Comparison of ENCODE assay signal across 9 mouse cellular contexts in genomic region chr17:28743916-28744315, GRCm38 (mm10). TPM values are rescaled to one million over a fixed set of nuclear protein-coding genes. Genes with fewer than 3 reads are reported as not detected.
A peak's percentile ranks its signal among the peaks of the same experiment; 100 is the strongest.
DNase-seq lines count a peak whose midpoint lies in the region; TF ChIP-seq lines count a peak whose summit lies in the region.
"Had no signal": no experiment of that assay in that cellular context is flagged by ENCODE, and none has a peak within 500 bp of the region (broad histone marks: within the 10 kb centered on the region; RNA-seq: fewer than 3 reads in every experiment).

No protein-coding gene starts in this region.

- no peak for DNase-seq in gastrocnemius, adult 2 months
- DNase-seq in gastrocnemius, postnatal 10 days = no peak
- DNase-seq in lung, postnatal 14 days = peak; percentile 15
- DNase-seq in lung, postnatal 25 days (ENCODE audit: low spot score) = no peak
- DNase-seq in embryo, embryonic 10.5 days (ENCODE audit: low spot score) = peak; percentile 40
- DNase-seq in thymus, postnatal 25 days = peak; percentile 32
- no peak for DNase-seq in left cerebral cortex, postnatal 14 days (ENCODE audit: low spot score in 2 of 2)
- DNase-seq in forebrain, embryonic 10.5 days (ENCODE audit: extremely low spot score, low spot score) = no peak

- peak overlapping the region; percentile 25; the same call in 1 of the 2 replicates for H3K27ac ChIP-seq in gastrocnemius, adult 2 months
- H3K27ac ChIP-seq in forebrain, embryonic 10.5 days = no peak overlapping the region
- H3K27ac ChIP-seq: forebrain, embryonic 15.5 days had no signal

- H3K9me3 ChIP-seq in forebrain, embryonic 10.5 days = no peaks in the 10 kb centered on the region; the same call in 1 of the 2 replicates
- H3K9me3 ChIP-seq: forebrain, embryonic 15.5 days had no signal

- intact Hi-C loops in gastrocnemius, adult 2 months (cut with DNase I) = no loop called here
- intact Hi-C loops in left cerebral cortex, postnatal 14 days (cut with DNase I) = loop anchor here (5.0 kb wide), 1 partner anchor 52 kb away; the partner anchor contains the start of genes Mapk14 and Slc26a8

- no peaks in the 10 kb centered on the region for H3K4me1 ChIP-seq in forebrain, embryonic 10.5 days
- H3K4me1 ChIP-seq: forebrain, embryonic 15.5 days had no signal

- H3K27me3 ChIP-seq in forebrain, embryonic 10.5 days (ENCODE audit: poor library complexity, severe bottlenecking) = no peaks in the 10 kb centered on the region
- H3K27me3 ChIP-seq: forebrain, embryonic 15.5 days had no signal

- TF ChIP-seq CTCF in gastrocnemius, adult 2 months (IDR thresholded peaks at IDR 0.05) = peak; percentile 35

- peaks cover 98% of the 10 kb centered on the region for H3K36me3 ChIP-seq in forebrain, embryonic 10.5 days (replicated peaks)

- 91% methylated on average over 9 of the region's 9 CpGs for WGBS in forebrain, embryonic 10.5 days

- H3K4me3 ChIP-seq in gastrocnemius, adult 2 months = no peak overlapping the region
- no peak overlapping the region for H3K4me3 ChIP-seq in forebrain, embryonic 10.5 days
- H3K4me3 ChIP-seq: forebrain, embryonic 15.5 days had no signal

RNA-seq across cellular contexts. Expression of gene AC170998.1, which starts 18.0 kb away (rescaled TPM):
- total RNA-seq in gastrocnemius, adult 2 months (2021) = under 1 TPM; 0.39 to 0.71 TPM
- total RNA-seq in gastrocnemius, postnatal 10 days (2021) = under 1 TPM in 1 of 2 experiments, not detected in 1; 0.93 TPM
- total RNA-seq in left cerebral cortex, postnatal 14 days (2021) = 1 to 10 TPM; 1.4 to 2.7 TPM
- 2.6 and 4.3 TPM in 2 replicates for polyA plus RNA-seq in forebrain, embryonic 10.5 days (2016; fragmentation: Nextera tagmentation; extraction: Ambion mirVana)

RNA-seq across cellular contexts. Expression of gene Mapk13, which starts 25.2 kb away (rescaled TPM):
- total RNA-seq in gastrocnemius, adult 2 months (2021) = under 1 TPM in 1 of 2 experiments, not detected in 1; 0.13 TPM
- total RNA-seq in gastrocnemius, postnatal 10 days (2021) = under 1 TPM; 0.90 to 0.92 TPM
- total RNA-seq in left cerebral cortex, postnatal 14 days (2021) = 1 to 10 TPM; 1.0 to 1.6 TPM
- polyA plus RNA-seq in forebrain, embryonic 10.5 days (2016; fragmentation: Nextera tagmentation; extraction: Ambion mirVana) = 8.4 and 8.7 TPM in 2 replicates

RNA-seq across cellular contexts. Expression of gene Mapk14, which starts 52.8 kb away (rescaled TPM):
- total RNA-seq in gastrocnemius, adult 2 months (2021) = 10 to 100 TPM; 87.8 to 99.6 TPM
- 10 to 100 TPM; 59.8 to 62.8 TPM for total RNA-seq in gastrocnemius, postnatal 10 days (2021)
- total RNA-seq in left cerebral cortex, postnatal 14 days (2021) = 10 to 100 TPM; 71.7 to 81.7 TPM
- 41.2 and 42.2 TPM in 2 replicates for polyA plus RNA-seq in forebrain, embryonic 10.5 days (2016; fragmentation: Nextera tagmentation; extraction: Ambion mirVana)

RNA-seq across cellular contexts. Expression of gene Slc26a8, which starts 53.9 kb away (rescaled TPM):
- total RNA-seq in gastrocnemius, adult 2 months (2021) = under 1 TPM; 0.38 to 0.50 TPM
- 1 to 10 TPM; 1.2 TPM for total RNA-seq in gastrocnemius, postnatal 10 days (2021)
- total RNA-seq in left cerebral cortex, postnatal 14 days (2021) = 1 to 10 TPM; 7.6 to 10.0 TPM
- 0.50 and 0.58 TPM in 2 replicates for polyA plus RNA-seq in forebrain, embryonic 10.5 days (2016; fragmentation: Nextera tagmentation; extraction: Ambion mirVana)

RNA-seq across cellular contexts. Expression of gene Brpf3, which starts 57.0 kb away (rescaled TPM):
- 10 to 100 TPM; 15.5 to 16.2 TPM for total RNA-seq in gastrocnemius, adult 2 months (2021)
- 10 to 100 TPM; 14.9 to 18.1 TPM for total RNA-seq in gastrocnemius, postnatal 10 days (2021)
- total RNA-seq in left cerebral cortex, postnatal 14 days (2021) = 10 to 100 TPM; 43.4 to 49.6 TPM
- 8.9 and 12.0 TPM in 2 replicates for polyA plus RNA-seq in forebrain, embryonic 10.5 days (2016; fragmentation: Nextera tagmentation; extraction: Ambion mirVana)

Comparison
In these comparisons a context has a peak if more than half of its experiments do, and no peak if none do; other contexts are left out.
1. DNase-seq: peak in lung, postnatal 14 days (single experiment), embryo, embryonic 10.5 days (single experiment) and thymus, postnatal 25 days (single experiment); none in gastrocnemius, adult 2 months (single experiment), gastrocnemius, postnatal 10 days (single experiment), lung, postnatal 25 days (single experiment), left cerebral cortex, postnatal 14 days (0 of 2) and forebrain, embryonic 10.5 days (single experiment).